Mouse (Mus musculus) intestine, embryonic 16.5 days (tissue): Measurements from ENCODE around the gene Rnf208. TPM values are rescaled to one million over a fixed set of nuclear protein-coding genes. Genes with fewer than 3 reads are reported as not detected.

Experiments used
- ATAC-seq: fragments of 200-750 bp; cut with Nextera tagmentation; 2 replicates; pipeline ENCODE4 v1.8.0; 2017; ENCODE audit warnings: moderate TSS enrichment, moderate library complexity
- H3K27ac ChIP-seq: fragments of 300-500 bp; sonication (generic); 2 replicates; pipeline ENCODE4 v1.5.1; 2014; ENCODE audit warnings: mild to moderate bottlenecking, low read length
- H3K27me3 ChIP-seq: fragments of 300-500 bp; sonication (generic); replicated peaks from 2 replicates; pipeline ENCODE4 v1.6.1; 2014; ENCODE audit warnings: low read length, control low read depth, mixed read lengths; ENCODE audit not compliant: control insufficient read depth, insufficient read depth
- H3K36me3 ChIP-seq: fragments of 300-500 bp; sonication (generic); 2 replicates; pipeline ENCODE4 v1.6.1; 2014; ENCODE audit warnings: low read length, control low read depth; ENCODE audit not compliant: control insufficient read depth, insufficient read depth
- H3K4me1 ChIP-seq: fragments of 300-500 bp; sonication (generic); 2 replicates; pipeline ENCODE4 v1.6.1; 2014; ENCODE audit warnings: low read length, control low read depth, mixed read lengths; ENCODE audit not compliant: control insufficient read depth, insufficient read depth
- H3K4me2 ChIP-seq: fragments of 300-500 bp; sonication (generic); 2 replicates; pipeline ENCODE4 v1.6.1; 2014; ENCODE audit warnings: low read depth, low read length, control low read depth
- H3K4me3 ChIP-seq: fragments of 300-500 bp; sonication (generic); 2 replicates; pipeline ENCODE4 v1.5.1; 2014; ENCODE audit warnings: mild to moderate bottlenecking, low read length
- H3K9ac ChIP-seq: fragments of 300-500 bp; sonication (generic); 2 replicates; pipeline ENCODE4 v1.6.1; 2014; ENCODE audit warnings: low read depth, low read length
- H3K9me3 ChIP-seq: fragments of 300-500 bp; sonication (generic); 2 replicates; pipeline ENCODE4 v1.6.1; 2016; ENCODE audit warnings: low read length, control low read depth; ENCODE audit not compliant: control insufficient read depth
- WGBS: fragments of 180-500 bp; shearing (Covaris S2); extraction: QIAGEN DNeasy Blood & Tissue Kit; methylation state at CpG from one replicate; pipeline ENCODE4 v1.1.7; 2014; 5-methylcytosine and 5-hydroxymethylcytosine counted together
- polyA plus RNA-seq: library from polyadenylated mRNA; unstranded; fragments of >200 nt; fragmentation: Nextera tagmentation; extraction: Ambion mirVana; gene quantifications from 2 replicates; pipeline ENCODE4 v1.2.1, GENCODE M21; 2015

The Rnf208 gene
- polyA plus RNA-seq, 1 experiment from 2014 or later = 25.6 TPM

DNA sequence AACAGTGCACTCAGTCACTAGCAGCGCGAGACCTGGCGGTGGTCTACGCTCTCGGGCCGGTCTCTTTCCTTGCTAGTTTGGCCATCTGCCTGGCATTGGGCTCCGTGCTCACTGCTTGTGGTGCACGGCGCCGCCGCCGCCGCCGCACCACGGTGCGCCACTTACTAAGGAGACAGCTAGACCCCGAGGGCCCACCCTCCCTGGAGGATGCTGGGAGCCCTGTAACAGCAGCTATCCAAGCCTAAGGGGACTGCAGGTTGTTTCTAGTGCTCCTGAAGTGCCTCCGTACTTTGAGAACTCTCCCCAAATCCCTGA lies 48.7 kb downstream of the Rnf208 start:
- ATAC-seq = no peak
- whole genome bisulfite sequencing = under 1% methylated on average over 18 of the region's 18 CpGs
- H3K9me3 ChIP-seq = no peaks in the 10 kb centered on the region
- no peaks in the 10 kb centered on the region for H3K36me3 ChIP-seq
- H3K4me1 ChIP-seq = peaks cover 22% of the 10 kb centered on the region
- no peak overlapping the region for H3K27ac ChIP-seq
- no peak overlapping the region for H3K4me2 ChIP-seq
- H3K9ac ChIP-seq = no peak overlapping the region
- H3K4me3 ChIP-seq = peak overlapping the region; percentile 24
- peaks cover 54% of the 10 kb centered on the region for H3K27me3 ChIP-seq

DNA sequence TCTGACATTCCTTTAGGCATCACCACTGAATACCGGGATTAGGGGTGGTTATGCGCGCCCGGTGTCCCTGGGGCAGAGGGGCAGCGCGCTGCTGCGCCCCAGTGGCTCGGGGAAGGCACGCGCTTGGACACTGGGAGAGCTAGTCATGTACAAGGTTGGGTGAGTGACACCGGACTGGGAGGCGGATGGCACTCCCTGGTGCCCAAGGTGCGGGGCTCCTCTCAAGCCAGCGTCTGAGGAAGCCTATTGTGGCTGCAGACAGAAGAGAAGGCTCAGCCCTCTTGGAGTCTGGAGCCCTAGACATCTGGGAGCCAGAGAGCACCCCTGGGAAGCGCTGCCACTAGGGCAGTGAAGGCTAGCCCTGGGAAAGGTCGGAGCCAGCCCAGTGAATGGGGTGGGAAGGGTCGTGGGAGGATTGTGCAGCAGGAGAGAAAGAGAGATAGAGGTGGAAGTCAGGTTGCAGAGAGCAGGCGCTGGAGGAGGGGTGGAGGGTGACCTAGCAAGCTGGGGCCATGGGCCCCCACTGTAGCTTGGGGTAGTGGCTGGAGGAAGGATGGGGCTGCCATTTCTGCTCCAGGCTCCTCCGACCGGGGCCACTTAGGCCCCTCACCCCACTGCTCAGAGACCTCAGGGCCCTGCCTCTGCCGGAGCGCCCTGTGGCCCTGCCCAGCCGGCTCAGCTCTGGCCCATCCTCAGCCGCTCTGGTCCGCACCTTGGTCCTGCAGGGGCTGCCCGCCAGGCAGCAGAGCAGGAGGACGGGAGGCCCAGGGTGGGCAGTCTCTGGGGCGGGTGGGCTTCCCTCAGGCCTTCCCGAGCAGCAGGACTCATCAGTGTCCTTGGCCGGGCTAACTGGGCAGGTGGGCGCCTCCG lies 49.4 kb downstream of the Rnf208 start:
- peaks cover 56% of the 10 kb centered on the region for H3K27me3 ChIP-seq

DNA sequence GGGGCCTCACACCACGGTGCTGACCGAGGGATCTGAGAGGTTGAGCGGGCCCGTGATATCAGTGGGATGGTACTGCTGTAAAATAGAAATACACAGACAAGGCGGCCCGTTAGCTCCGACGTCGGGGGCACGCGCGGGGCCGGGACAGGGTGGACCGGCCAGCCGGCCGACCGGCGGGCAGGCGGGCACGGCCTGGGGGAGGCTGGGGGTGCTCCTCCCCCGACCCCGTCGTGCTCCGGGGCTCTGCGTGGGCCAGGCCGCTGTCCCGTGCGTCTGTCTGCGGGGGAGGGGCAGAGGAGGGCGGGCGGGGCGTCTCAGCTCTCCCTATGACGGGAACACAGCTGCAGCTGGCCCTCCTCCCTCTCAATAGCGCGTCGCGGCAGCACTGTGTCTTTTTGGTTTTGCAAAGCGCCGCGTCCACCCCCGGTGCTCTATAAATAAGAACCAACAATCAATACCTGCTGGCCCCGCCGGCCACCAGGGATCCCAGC lies 50.0 kb downstream of the Rnf208 start:
- 0 out of 2 replicates have a peak, but pooled peaks have one; percentile 11 for ATAC-seq
- peak overlapping the region; percentile 67 for H3K4me2 ChIP-seq
- no peaks in the 10 kb centered on the region for H3K9me3 ChIP-seq
- peaks cover 59% of the 10 kb centered on the region for H3K27me3 ChIP-seq
- no peaks in the 10 kb centered on the region for H3K36me3 ChIP-seq
- H3K27ac ChIP-seq = no peak overlapping the region
- 5% methylated on average over 41 of the region's 43 CpGs for WGBS
- peaks cover 12% of the 10 kb centered on the region for H3K4me1 ChIP-seq
- peak overlapping the region; percentile 41 for H3K4me3 ChIP-seq
- H3K9ac ChIP-seq = peak overlapping the region; percentile 46

More for the DNA sequence above, 49.4 kb downstream of the Rnf208 start:
- Histone ChIP-seq H3K36me3 (no peaks in the 10 kb centered on the region), H3K4me1 (peaks cover 17% of the 10 kb centered on the region), H3K9me3 (no peaks in the 10 kb centered on the region), H3K4me3 (peak overlapping the region; percentile 41), H3K4me2 (peak overlapping the region; percentile 67), H3K9ac (peak overlapping the region; percentile 46), H3K27ac (no peak overlapping the region)
- no peak for ATAC-seq
- WGBS = 6% methylated on average over 32 of the region's 32 CpGs

DNA sequence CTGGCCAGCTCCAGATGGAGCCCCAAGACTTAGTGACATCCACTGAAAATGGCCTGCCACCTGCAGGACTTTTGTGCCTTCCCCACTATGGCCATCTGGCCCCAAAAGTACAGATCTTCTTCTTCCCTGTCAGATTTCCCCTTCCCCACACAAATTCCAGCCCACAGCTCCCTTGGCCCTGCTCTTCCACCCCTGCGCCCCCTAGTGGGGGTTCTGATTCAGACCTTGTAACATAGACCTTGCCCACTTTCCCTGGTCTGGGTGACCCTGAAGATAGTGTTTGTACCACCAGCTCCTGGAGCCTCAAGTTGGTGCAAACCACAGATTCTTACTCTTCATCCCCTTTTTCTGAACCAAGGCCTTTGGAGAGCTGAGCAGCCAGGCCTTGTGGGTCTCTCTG lies 50.8 kb downstream of the Rnf208 start:
- peaks cover 65% of the 10 kb centered on the region for H3K27me3 ChIP-seq
- peak overlapping the region; percentile 67 for H3K4me2 ChIP-seq
- H3K4me3 ChIP-seq = no peak overlapping the region
- 0 out of 2 replicates have a peak, but pooled peaks have one; percentile 29 for ATAC-seq
- H3K4me1 ChIP-seq = peaks cover 8% of the 10 kb centered on the region
- H3K9me3 ChIP-seq = no peaks in the 10 kb centered on the region
- 0% methylated on average over 1 of the region's 1 CpGs for WGBS
- H3K36me3 ChIP-seq = no peaks in the 10 kb centered on the region
- H3K27ac ChIP-seq = no peak overlapping the region
- peak overlapping the region; percentile 46; the same call in 1 of the 2 replicates for H3K9ac ChIP-seq

DNA sequence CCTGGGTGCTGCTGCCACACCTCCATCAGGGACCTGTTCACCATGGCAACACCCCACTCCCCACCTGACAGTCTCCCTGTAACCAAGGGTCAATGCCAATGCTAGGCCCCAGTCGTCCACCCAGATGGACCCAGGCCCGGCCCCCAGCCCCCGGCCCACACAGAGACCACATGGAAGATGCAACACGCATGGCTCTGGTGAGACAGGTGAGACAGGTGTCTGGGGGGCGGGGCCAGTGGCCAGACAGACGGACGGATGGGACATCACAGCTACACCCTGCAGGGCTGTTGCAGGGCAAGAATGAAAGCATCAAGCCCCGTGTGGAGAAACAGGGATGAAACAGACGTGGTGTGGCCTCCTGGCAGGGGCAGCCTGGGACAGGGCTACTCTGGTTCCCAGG lies 51.7 kb downstream of the Rnf208 start:
- H3K9me3 ChIP-seq = no peaks in the 10 kb centered on the region
- ATAC-seq = no peak
- H3K27me3 ChIP-seq = peaks cover 61% of the 10 kb centered on the region
- no peak overlapping the region for H3K9ac ChIP-seq
- H3K27ac ChIP-seq = no peak overlapping the region
- peaks cover 8% of the 10 kb centered on the region for H3K4me1 ChIP-seq
- H3K4me2 ChIP-seq = no peak overlapping the region
- WGBS = 73% methylated on average over 9 of the region's 9 CpGs
- H3K4me3 ChIP-seq = no peak overlapping the region
- H3K36me3 ChIP-seq = no peaks in the 10 kb centered on the region

Other genes with a start within 250 kb of the Rnf208 start
- 39.1 and 45.5 TPM in 2 replicates for gene Nsmf, start 187.9 kb upstream of the Rnf208 start, polyA plus RNA-seq
- gene Entpd8, start 162.0 kb upstream of the Rnf208 start, polyA plus RNA-seq = 14.3 and 16.7 TPM in 2 replicates
- gene Noxa1, start 147.1 kb upstream of the Rnf208 start, polyA plus RNA-seq = 6.5 and 7.9 TPM in 2 replicates
- 11.0 and 14.4 TPM in 2 replicates for gene Nrarp, start 61.5 kb upstream of the Rnf208 start, polyA plus RNA-seq
- 23.0 and 23.4 TPM in 2 replicates for gene Tor4a, start 45.4 kb upstream of the Rnf208 start, polyA plus RNA-seq
- gene Nelfb, start 30.8 kb upstream of the Rnf208 start, polyA plus RNA-seq = 99.9 and 102 TPM in 2 replicates
- gene Stpg3, start 27.6 kb upstream of the Rnf208 start, polyA plus RNA-seq = not detected in 2 replicates
- gene Fam166a, start 23.5 kb upstream of the Rnf208 start, polyA plus RNA-seq = 0.12 and 0.62 TPM in 2 replicates
- gene Tubb4b, start 17.6 kb upstream of the Rnf208 start, polyA plus RNA-seq = 635 and 699 TPM in 2 replicates
- 11.3 and 17.7 TPM in 2 replicates for gene Slc34a3, start 7.9 kb upstream of the Rnf208 start, polyA plus RNA-seq
- gene Rnf224, start 5.5 kb upstream of the Rnf208 start, polyA plus RNA-seq = 0.37 and 0.54 TPM in 2 replicates
- gene Cysrt1, start 197 bp downstream of the Rnf208 start, polyA plus RNA-seq = 3.3 and 6.4 TPM in 2 replicates
- 7.3 and 9.3 TPM in 2 replicates for gene AL732309.1, start 4.6 kb downstream of the Rnf208 start, polyA plus RNA-seq
- 22.3 and 23.1 TPM in 2 replicates for gene Tmem203, start 13.2 kb downstream of the Rnf208 start, polyA plus RNA-seq
- 31.7 and 38.6 TPM in 2 replicates for gene Tprn, start 20.4 kb downstream of the Rnf208 start, polyA plus RNA-seq
- gene Ssna1, start 30.2 kb downstream of the Rnf208 start, polyA plus RNA-seq = 176 and 200 TPM in 2 replicates
- 91.4 and 97.3 TPM in 2 replicates for gene Anapc2, start 30.2 kb downstream of the Rnf208 start, polyA plus RNA-seq
- gene Tmem210, start 45.9 kb downstream of the Rnf208 start, polyA plus RNA-seq = not detected in 2 replicates
- gene Lrrc26, start 47.7 kb downstream of the Rnf208 start, polyA plus RNA-seq = 1.9 and 2.5 TPM in 2 replicates
- 1.7 and 2.1 TPM in 2 replicates for gene Grin1, start 76.9 kb downstream of the Rnf208 start, polyA plus RNA-seq
- 36.7 and 43.2 TPM in 2 replicates for gene Man1b1, start 90.1 kb downstream of the Rnf208 start, polyA plus RNA-seq
- gene Dpp7, start 114.1 kb downstream of the Rnf208 start, polyA plus RNA-seq = 74.4 and 104 TPM in 2 replicates
- 196 and 259 TPM in 2 replicates for gene Uap1l1, start 123.4 kb downstream of the Rnf208 start, polyA plus RNA-seq
- 56.7 and 66.4 TPM in 2 replicates for gene Sapcd2, start 130.1 kb downstream of the Rnf208 start, polyA plus RNA-seq
- 23.7 and 27.4 TPM in 2 replicates for gene Entpd2, start 153.6 kb downstream of the Rnf208 start, polyA plus RNA-seq
- 48.9 and 51.1 TPM in 2 replicates for gene Npdc1, start 157.1 kb downstream of the Rnf208 start, polyA plus RNA-seq
- 0.13 and 0.33 TPM in 2 replicates for gene Fut7, start 181.0 kb downstream of the Rnf208 start, polyA plus RNA-seq
- gene Abca2, start 186.4 kb downstream of the Rnf208 start, polyA plus RNA-seq = 2.1 and 2.8 TPM in 2 replicates
- gene Clic3, start 214.6 kb downstream of the Rnf208 start, polyA plus RNA-seq = 2.6 and 2.7 TPM in 2 replicates
- 31.5 and 37.4 TPM in 2 replicates for gene Paxx, start 218.8 kb downstream of the Rnf208 start, polyA plus RNA-seq
- gene Ptgds, start 227.8 kb downstream of the Rnf208 start, polyA plus RNA-seq = 4.0 and 4.5 TPM in 2 replicates